Mouse (Mus musculus) small intestine, adult 2 months (tissue): Measurements from ENCODE around the gene Gm10490. TPM values are rescaled to one million over a fixed set of nuclear protein-coding genes. Genes with fewer than 3 reads are reported as not detected.

Experiments
- H3K27ac ChIP-seq: fragments of 200-500 bp; 2 replicates; pipeline ENCODE4 v1.5.1; 2012; ENCODE audit warnings: low read depth, low read length, control low read depth, inconsistent platforms; ENCODE audit not compliant: insufficient read depth
- H3K27me3 ChIP-seq: fragments of 200-500 bp; 2 replicates; pipeline ENCODE4 v1.6.1; 2012; ENCODE audit warnings: mild to moderate bottlenecking, moderate library complexity, low read length, inconsistent platforms; ENCODE audit not compliant: control insufficient read depth, insufficient read depth
- H3K36me3 ChIP-seq: fragments of 200-500 bp; 2 replicates; pipeline ENCODE4 v1.6.1; 2012; ENCODE audit warnings: mild to moderate bottlenecking, low read length, control low read depth, inconsistent platforms; ENCODE audit not compliant: control insufficient read depth, insufficient read depth
- H3K4me1 ChIP-seq: fragments of 200-500 bp; 2 replicates; pipeline ENCODE4 v1.6.1; 2012; ENCODE audit warnings: low read length, inconsistent platforms, mixed read lengths; ENCODE audit not compliant: control insufficient read depth, insufficient read depth, insufficient read length
- H3K4me3 ChIP-seq: fragments of 200-500 bp; 2 replicates; pipeline ENCODE4 v1.5.1; 2012; ENCODE audit warnings: low read depth, mild to moderate bottlenecking, control low read depth, inconsistent platforms, low read length, moderate library complexity
- CTCF ChIP-seq: fragments of 200-500 bp; IDR thresholded peaks from 2 replicates; pipeline ENCODE4 v1.5.1; 2012; ENCODE audit warnings: low read depth, mild to moderate bottlenecking, control low read depth, inconsistent platforms, low read length, moderate library complexity, mixed read lengths; ENCODE audit not compliant: insufficient replicate concordance, insufficient read length; ENCODE audit errors: extremely low read depth
- POLR2A ChIP-seq: fragments of 200-500 bp; IDR thresholded peaks from 2 replicates; pipeline ENCODE4 v1.6.1; 2012; ENCODE audit warnings: low read depth, mild to moderate bottlenecking, control low read depth, inconsistent platforms, low read length, moderate library complexity
- WGBS: fragments of 180-500 bp; shearing (Covaris S2); methylation state at CpG from one replicate; pipeline ENCODE4 v1.1.7; 2018; 5-methylcytosine and 5-hydroxymethylcytosine counted together
- polyA plus RNA-seq: library from polyadenylated mRNA; depleted of rRNA; stranded (reverse); fragments of >200 nt; gene quantifications from 2 replicates; pipeline ENCODE4 v1.2.3, GENCODE M21; 2012

Gm10490 gene
- polyA plus RNA-seq, 1 experiment, result not detected

GRCm38 (mm10) chrX:7878007-7878419, 31.3 kb upstream of the Gm10490 start, which contains the start of gene Pim2:
TSS of gene Pim2 (plus strand) at chrX:7878262.
- no peak for TF ChIP-seq CTCF
- TF ChIP-seq POLR2A, result peak; percentile 76; the same call in 1 of the 2 replicates
- 12% methylated on average over 20 of the region's 38 CpGs for WGBS
- H3K4me3 ChIP-seq, result peak within 1 kb of the TSS; percentile 80
- no peaks in the 10 kb centered on the region for H3K27me3 ChIP-seq
- H3K36me3 ChIP-seq, result peaks cover 12% of the 10 kb centered on the region; the same call in 1 of the 2 replicates
- H3K27ac ChIP-seq, result peak within 1 kb of the TSS; percentile 26
- peaks cover 3% of the 10 kb centered on the region; the same call in 1 of the 2 replicates for H3K4me1 ChIP-seq

- peaks cover 3% of the 10 kb centered on the region; the same call in 1 of the 2 replicates for H3K4me1 ChIP-seq
- peaks cover 7% of the 10 kb centered on the region; the same call in 1 of the 2 replicates for H3K36me3 ChIP-seq
- H3K4me3 ChIP-seq, result peak overlapping the region; percentile 80
- 13% methylated on average over 21 of the region's 21 CpGs for WGBS
- TF ChIP-seq CTCF, result no peak
- TF ChIP-seq POLR2A, result no peak
- H3K27me3 ChIP-seq, result no peaks in the 10 kb centered on the region
- peak overlapping the region; percentile 26; the same call in 1 of the 2 replicates for H3K27ac ChIP-seq
Observed at GRCm38 (mm10) chrX:7878495-7878894, 30.8 kb upstream of the Gm10490 start.

GRCm38 (mm10) chrX:7879819-7880218, 29.5 kb upstream of the Gm10490 start:
- TF ChIP-seq POLR2A, result no peak
- peak; percentile 35; the same call in 1 of the 2 replicates for TF ChIP-seq CTCF

GRCm38 (mm10) chrX:7883841-7884567, 25.3 kb upstream of the Gm10490 start, which contains the start of gene Slc35a2:
TSS of gene Slc35a2 (plus strand) at chrX:7884028.
- H3K36me3 ChIP-seq, result peaks cover 3% of the 10 kb centered on the region; the same call in 1 of the 2 replicates
- 11% methylated on average over 49 of the region's 49 CpGs for WGBS
- peak within 1 kb of the TSS; percentile 49; the same call in 1 of the 2 replicates for H3K27ac ChIP-seq
- H3K4me1 ChIP-seq, result no peaks in the 10 kb centered on the region; the same call in 1 of the 2 replicates
- no peaks in the 10 kb centered on the region for H3K27me3 ChIP-seq
- TF ChIP-seq CTCF (no peak), POLR2A (no peak; the same call in 1 of the 2 replicates)
- peak within 1 kb of the TSS; percentile 86 for H3K4me3 ChIP-seq

More at GRCm38 (mm10) chrX:7879819-7880218, 29.5 kb upstream of the Gm10490 start:
- Histone ChIP-seq H3K36me3 (0 out of 2 replicates have a peak, but pooled peaks cover 2% of the 10 kb centered on the region), H3K27me3 (no peaks in the 10 kb centered on the region), H3K27ac (no peak overlapping the region), H3K4me3 (0 out of 2 replicates have a peak overlapping the region, but pooled peaks have one; percentile 11), H3K4me1 (peaks cover 3% of the 10 kb centered on the region; the same call in 1 of the 2 replicates)
- 23% methylated on average over 11 of the region's 11 CpGs for WGBS

GRCm38 (mm10) chrX:7898211-7898610, 11.1 kb upstream of the Gm10490 start:
- H3K27me3 ChIP-seq, result no peaks in the 10 kb centered on the region
- H3K27ac ChIP-seq, result peak overlapping the region; percentile 99; the same call in 1 of the 2 replicates
- 23% methylated on average over 13 of the region's 13 CpGs for WGBS
- no peaks in the 10 kb centered on the region for H3K4me1 ChIP-seq
- H3K36me3 ChIP-seq, result peaks cover 12% of the 10 kb centered on the region
- peak overlapping the region; percentile 99 for H3K4me3 ChIP-seq
- TF ChIP-seq CTCF (no peak), POLR2A (no peak)

GRCm38 (mm10) chrX:7898880-7899874, 10.2 kb upstream of the Gm10490 start, which contains the start of the genes Pqbp1 and Timm17b:
TSS of gene Pqbp1 (minus strand) at chrX:7899269.
TSS of gene Timm17b (plus strand) at chrX:7899357.
- no peaks in the 10 kb centered on the region for H3K4me1 ChIP-seq
- peak within 1 kb of the TSS; percentile 99 for H3K27ac ChIP-seq
- 16% methylated on average over 62 of the region's 62 CpGs for WGBS
- H3K27me3 ChIP-seq, result no peaks in the 10 kb centered on the region
- peaks cover 10% of the 10 kb centered on the region for H3K36me3 ChIP-seq
- TF ChIP-seq POLR2A (peak; percentile 14; the same call in 1 of the 2 replicates), CTCF (no peak)
- peak within 1 kb of the TSS; percentile 99 for H3K4me3 ChIP-seq
